Mouse (Mus musculus) cerebellum, adult 18-20 months (tissue): ENCODE results near the gene Tmem168.
A peak's percentile ranks its signal among the peaks of the same experiment; 100 is the strongest.

Experiments used
- DNase-seq, 2 experiments: peaks; one replicate each; pipeline ENCODE4 v3.0.0; 2021

Tmem168 gene

DNA sequence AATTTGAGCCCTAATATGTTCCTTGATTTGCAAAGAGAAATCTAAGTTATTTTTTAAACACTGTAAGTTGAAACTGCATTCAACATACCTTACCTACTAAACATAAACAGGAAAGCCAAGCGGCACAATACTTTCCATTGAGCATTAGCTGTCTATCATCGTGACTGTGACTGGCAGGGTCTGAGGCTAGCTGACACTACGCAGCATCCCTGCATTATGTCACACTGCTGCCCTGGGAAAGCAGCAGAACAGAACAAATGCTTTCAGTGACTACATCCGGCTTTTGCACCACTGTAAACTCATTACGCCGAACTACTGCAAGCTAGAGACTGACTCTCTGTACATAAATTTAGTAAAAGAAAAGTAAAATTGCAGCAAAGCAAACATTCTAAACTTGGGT lies 23.1 kb downstream of the Tmem168 start:
- DNase-seq: no peak

DNA sequence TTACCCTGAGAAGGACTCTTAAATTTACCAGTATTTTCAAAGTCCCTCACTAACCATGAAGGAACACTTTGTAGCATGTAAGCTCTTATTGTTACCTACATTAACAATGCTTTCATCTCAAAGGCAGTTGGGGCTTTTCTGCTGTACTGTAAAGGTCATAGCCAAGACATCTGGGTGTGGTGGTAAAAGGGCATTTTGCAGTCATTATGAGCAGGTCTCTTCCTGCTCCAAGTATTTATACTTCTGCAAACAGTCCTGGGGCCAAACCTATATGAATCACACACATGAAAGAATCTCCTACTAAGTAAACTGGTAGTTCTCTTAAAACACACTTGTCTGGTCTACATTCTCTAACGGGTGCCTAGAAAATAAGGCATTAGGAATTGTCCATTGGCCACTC lies 25.8 kb downstream of the Tmem168 start:
- DNase-seq: no peak

- DNase-seq: no peak
Observed at GRCm38 (mm10) chr6:13565734-13566133, 42.2 kb downstream of the Tmem168 start.

GRCm38 (mm10) chr6:13555266-13555665 lies 52.6 kb downstream of the Tmem168 start:
- no peak for DNase-seq

DNA sequence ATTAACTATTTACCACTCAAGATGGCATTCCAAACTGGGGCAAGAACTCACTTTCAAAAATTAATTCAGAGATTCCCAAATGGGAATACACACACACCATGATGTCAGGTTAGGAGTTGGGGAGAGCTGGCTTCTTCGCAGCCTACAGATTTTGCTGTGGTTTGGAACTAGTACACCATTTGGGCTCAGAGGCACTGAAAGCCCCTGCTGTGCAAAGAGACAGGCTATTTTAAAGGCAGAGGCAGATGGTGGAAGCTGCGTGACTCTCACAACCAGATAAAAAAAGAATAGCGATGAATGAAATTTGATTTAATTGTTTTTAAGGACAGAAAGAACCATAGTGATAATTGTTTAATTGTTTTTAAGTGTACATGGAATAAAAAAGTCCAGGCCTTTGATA lies 66.1 kb downstream of the Tmem168 start:
- peak; percentile 28 to 30 for DNase-seq

- no peak for DNase-seq
Observed at GRCm38 (mm10) chr6:13537275-13537964, 70.5 kb downstream of the Tmem168 start.
